Mouse (Mus musculus) naive thymus-derived CD4-positive, alpha-beta T cell, adult 2 months (primary cell): Measurements from ENCODE around the gene Szrd1.

Experiments
- DNase-seq: peaks from one replicate; pipeline ENCODE4 v3.0.0-alpha.2; 2011; ENCODE audit warnings: low read depth

Gene Szrd1

GRCm38 (mm10) chr4:141139116-141139970 is at the start of gene Szrd1:
TSS of gene Szrd1 (minus strand) at chr4:141139775.
- peak; percentile 99 for DNase-seq

GRCm38 (mm10) chr4:141186923-141187836 is 47.6 kb upstream of the Szrd1 start:
- DNase-seq: no peak

GRCm38 (mm10) chr4:141184426-141184825 is 44.9 kb upstream of the Szrd1 start:
- no peak for DNase-seq

DNA sequence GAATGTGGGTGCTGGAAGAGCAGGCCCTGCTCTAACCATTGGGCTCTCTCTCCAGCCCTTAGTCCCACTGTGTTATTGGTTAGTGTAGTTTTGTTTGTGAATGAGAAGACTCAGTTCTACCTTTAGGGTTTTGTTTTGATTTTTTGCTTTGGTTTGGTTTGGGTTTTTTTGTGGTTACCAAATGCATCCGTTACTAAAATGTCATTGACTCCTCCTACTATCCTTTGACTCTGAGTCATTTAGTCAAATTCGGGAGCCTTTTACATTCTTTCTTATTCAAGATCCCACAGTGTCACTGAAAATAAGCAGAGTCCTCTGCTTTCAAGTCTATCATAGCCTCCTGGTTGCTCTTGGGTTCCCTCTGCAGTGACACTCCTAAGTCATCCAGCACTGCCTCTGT is 44.4 kb upstream of the Szrd1 start:
- peak; percentile 49 for DNase-seq

DNA sequence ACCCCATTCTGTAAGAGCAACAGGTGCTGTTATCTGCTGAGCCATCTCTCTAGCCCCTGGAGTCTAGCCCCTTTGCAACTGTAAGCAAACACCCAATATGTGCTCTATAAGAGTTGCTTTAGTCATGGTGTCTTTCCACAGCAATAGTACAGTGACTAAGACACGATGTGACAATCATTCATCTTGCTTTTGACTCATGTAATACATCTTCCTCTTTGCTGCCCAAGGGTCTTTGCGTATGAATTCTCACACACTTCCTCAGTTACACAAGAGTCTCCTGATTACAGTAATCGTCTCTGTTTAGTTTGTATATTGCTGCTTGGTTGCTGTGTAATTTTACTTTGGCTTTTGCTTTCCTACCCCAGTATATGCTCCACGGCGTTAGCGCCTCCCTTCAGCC is 42.4 kb upstream of the Szrd1 start:
- DNase-seq: no peak

DNA sequence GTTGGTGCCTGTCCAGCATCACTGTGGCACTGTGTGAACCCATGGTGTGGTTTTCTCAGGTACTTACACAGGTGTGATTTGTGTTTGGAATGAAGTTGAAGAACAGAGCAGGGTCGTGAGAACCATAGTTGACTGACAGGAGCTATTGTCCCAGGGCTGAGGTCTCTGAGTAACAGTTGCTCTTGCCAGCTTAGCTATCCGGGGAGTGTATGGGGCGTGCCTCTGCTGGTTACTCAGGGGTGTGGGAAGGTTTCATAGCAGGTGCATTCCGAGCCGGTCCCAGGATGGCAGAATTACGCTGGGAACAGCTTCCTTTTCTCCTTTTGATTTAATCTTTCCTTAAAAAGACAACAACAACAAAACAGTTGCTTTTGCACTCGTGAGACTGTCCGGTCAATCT is 41.3 kb upstream of the Szrd1 start:
- DNase-seq: no peak

DNA sequence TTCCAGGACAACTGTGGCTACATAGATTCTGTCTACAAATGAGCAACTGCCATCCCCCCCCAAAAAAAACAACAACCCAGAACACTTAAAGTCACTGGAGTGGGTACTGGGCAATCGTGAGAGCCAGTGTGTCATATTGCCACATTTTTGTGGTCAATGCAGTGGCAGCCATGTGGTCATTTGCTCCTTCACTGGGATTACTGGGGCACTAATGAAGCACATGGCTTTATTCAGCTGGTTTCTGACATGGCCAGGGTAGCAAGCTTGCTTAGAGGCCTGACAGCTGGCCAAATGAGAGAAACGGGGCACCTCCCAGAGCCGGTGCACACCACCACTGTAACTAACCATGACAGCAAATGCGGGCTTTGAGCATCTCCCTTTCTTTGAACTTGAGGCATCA is 38.9 kb upstream of the Szrd1 start:
- DNase-seq: no peak

GRCm38 (mm10) chr4:141176328-141176838 is 36.8 kb upstream of the Szrd1 start:
- DNase-seq: no peak

DNA sequence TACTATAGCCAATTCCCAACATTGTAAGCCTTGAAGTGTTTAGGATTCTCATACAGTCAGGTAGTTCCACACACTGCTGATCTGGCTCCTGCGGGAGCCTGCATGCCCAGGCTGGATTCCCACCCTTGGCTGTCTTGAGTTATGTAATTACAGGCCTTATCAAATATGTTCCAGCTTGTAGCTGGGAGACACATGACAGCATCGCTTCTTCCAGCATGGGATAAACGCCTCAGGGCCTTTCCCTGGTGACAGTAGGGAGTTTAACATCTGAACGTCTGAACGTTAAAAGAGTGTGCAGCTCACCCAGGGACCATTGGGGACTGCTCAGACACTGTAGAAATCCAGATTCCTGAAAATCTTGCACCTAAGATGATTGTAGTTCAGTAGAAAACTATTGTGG is 36.2 kb upstream of the Szrd1 start:
- DNase-seq: no peak

- no peak for DNase-seq
These were observed 32.5 kb upstream of the Szrd1 start for GRCm38 (mm10) chr4:141172121-141172520.

GRCm38 (mm10) chr4:141167156-141167555 is 27.6 kb upstream of the Szrd1 start:
- no peak for DNase-seq

DNA sequence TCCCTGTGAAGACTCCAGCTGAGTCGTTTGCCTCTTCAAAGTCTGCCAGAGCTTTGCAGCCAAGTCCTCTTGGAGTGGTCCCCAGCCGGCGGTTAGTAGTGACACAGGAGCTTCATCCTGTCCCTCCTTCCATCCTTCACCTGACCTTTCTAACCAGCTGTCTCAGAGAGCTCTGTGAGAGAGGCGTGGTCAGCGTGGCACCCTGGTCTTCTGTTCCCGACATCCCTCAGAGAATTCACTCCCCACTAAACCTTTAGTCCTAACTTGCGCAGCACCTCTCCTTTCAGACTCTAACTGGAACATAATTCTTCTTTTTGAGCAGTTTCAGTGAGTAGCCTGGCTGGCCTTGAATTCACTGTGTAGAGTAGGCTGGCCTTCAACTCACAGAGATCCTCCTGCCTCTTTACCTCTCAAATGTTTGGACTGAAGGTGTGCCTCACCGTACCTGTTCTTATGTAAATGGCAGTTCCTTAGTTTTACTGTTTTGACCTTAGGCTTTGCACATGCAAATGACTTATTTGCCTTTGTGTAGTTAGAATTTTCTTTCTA is 26.2 kb upstream of the Szrd1 start:
- no peak for DNase-seq

GRCm38 (mm10) chr4:141163729-141164128 is 24.2 kb upstream of the Szrd1 start:
- no peak for DNase-seq

GRCm38 (mm10) chr4:141161699-141162208 is 22.2 kb upstream of the Szrd1 start:
- no peak for DNase-seq

GRCm38 (mm10) chr4:141160193-141160592 is 20.6 kb upstream of the Szrd1 start:
- DNase-seq: no peak

DNA sequence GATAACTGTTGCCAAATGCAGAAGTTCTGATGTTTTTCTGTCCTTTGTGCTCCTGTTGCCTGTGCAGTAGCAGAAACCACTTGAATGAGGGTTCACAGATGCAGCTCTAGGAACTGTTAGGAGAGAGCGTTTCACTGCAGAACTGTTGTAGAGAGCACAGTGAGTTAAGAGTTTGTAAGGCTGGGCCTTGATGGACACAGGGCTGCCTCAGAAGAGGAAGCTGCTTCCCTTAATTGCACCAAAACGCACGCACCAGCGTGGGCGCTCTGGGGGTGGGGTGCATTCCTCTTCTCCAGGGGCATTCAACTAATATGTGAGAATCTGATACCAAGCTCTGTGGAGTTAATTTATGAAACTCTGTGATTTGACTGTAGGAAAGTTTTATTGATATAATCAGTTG is 20.1 kb upstream of the Szrd1 start:
- DNase-seq: no peak

GRCm38 (mm10) chr4:141159093-141159492 is 19.5 kb upstream of the Szrd1 start:
- no peak for DNase-seq

DNA sequence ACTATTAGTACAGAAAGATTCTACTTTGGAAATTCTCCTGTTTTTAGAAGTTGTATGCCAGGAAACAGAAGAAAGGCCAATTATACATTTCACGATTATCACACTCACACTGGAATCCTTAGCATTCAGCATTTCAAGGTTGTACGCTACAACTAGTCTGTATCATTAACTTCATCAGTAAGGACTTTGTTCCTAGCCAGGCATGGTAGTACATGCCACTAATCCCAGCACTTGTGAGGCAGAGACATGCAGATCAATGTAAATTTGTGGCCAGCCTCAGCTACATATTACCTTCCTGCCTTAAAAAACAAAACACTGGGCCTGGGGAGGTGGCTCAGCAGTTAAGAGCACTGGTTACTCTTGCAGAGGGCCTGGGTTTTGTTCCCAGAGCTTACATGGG is 19.0 kb upstream of the Szrd1 start:
- DNase-seq: no peak

- no peak for DNase-seq
These were observed 17.9 kb upstream of the Szrd1 start for GRCm38 (mm10) chr4:141157485-141157884.

- no peak for DNase-seq
These were observed 9.5 kb upstream of the Szrd1 start for GRCm38 (mm10) chr4:141149116-141149515.

DNA sequence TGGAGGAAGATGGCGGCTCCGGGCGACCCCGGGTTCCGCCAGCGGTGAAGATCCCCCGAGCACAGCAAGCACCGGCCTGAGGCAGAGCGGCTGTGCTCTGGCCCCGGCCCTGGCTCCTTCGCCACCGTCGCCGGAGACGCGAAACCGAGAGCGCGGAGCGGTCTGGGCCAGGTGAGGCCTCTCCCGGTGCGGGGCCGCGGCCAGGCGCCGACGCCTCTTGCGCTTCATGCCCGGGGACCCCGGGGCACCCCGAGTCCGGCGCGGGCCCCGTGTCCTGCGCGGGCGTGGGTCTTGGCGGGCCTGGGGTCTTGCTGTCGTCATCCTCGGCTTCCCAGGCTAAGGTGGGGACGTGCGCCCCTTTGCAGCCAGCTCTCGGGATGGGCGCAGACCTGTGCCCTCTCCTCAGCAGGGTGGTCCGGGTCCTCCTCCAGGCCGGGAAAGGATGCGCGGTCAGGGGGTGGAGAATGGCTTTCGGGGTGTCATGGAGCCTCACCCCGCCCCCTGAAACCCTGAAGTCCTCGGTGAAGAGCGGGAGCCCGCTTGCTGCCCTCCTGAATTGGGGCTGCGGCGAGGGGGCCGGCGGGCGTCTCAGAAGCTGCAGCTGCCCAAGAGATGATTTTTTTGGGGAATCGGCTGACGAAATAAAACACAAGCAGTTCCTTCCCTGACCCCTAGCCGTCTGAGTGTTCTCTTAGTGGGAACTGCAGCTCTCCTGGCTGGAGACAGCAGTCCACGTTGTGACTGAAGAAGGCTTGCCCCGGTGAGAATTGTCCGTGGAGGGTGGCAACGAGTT is 8.6 kb upstream of the Szrd1 start:
- DNase-seq: peak; percentile 66
